Mouse (Mus musculus) heart, adult 18-20 months (tissue): ENCODE results near the gene Ephb1. TPM values are rescaled to one million over a fixed set of nuclear protein-coding genes. Genes with fewer than 3 reads are reported as not detected.

Experiments
- DNase-seq, 2 experiments: peaks; one replicate each; pipeline ENCODE4 v3.0.0; 2021 to 2022; ENCODE audit warnings: mixed read lengths in 1 of 2
- microRNA-seq, 2 experiments: library from miRNA; unstranded; fragments of <30 nt; microRNA quantifications; one replicate each; pipeline ENCODE4 v1.2.0; 2022
- total RNA-seq, 2 experiments: library from RNA; stranded (reverse); gene quantifications; 2 replicates each; pipeline ENCODE4 v1.2.3; 2021

Gene Ephb1
- total RNA-seq, 2 experiments from 2014 or later: 20.6 to 22.5 TPM

GRCm38 (mm10) chr9:101909491-101909890 is 445.0 kb downstream of the Ephb1 start:
- no peak for DNase-seq

- no peak for DNase-seq
Observed at GRCm38 (mm10) chr9:101908849-101909248, 445.6 kb downstream of the Ephb1 start.

GRCm38 (mm10) chr9:101907747-101908255 is 446.7 kb downstream of the Ephb1 start:
- DNase-seq: no peak

GRCm38 (mm10) chr9:101903406-101903805 is 451.1 kb downstream of the Ephb1 start:
- no peak for DNase-seq

- DNase-seq: no peak
Observed at GRCm38 (mm10) chr9:101897851-101898250, 456.6 kb downstream of the Ephb1 start.

GRCm38 (mm10) chr9:101883295-101883694 is 471.2 kb downstream of the Ephb1 start:
- no peak for DNase-seq

- DNase-seq: no peak
Observed at GRCm38 (mm10) chr9:101877109-101877987, 477.1 kb downstream of the Ephb1 start.

- DNase-seq: no peak
Observed at GRCm38 (mm10) chr9:101875306-101875705, 479.2 kb downstream of the Ephb1 start.

Small RNAs within 50 kb of the gene (microRNA-seq; reads per million reads assigned to microRNA genes)
- gene Mir7243: 0 reads per million in 2 experiments

Other genes with a start within 250 kb of the Ephb1 start
- gene Ky, start 151.1 kb upstream of the Ephb1 start, total RNA-seq: 10 to 100 TPM in 1 of 2 experiments, 1 to 10 TPM in 1; 7.3 to 12.2 TPM